Mouse (Mus musculus) midbrain, embryonic 11.5 days (tissue): ENCODE measurements around the gene Slc7a9. TPM values are rescaled to one million over a fixed set of nuclear protein-coding genes. Genes with fewer than 3 reads are reported as not detected.
A peak's percentile ranks its signal among the peaks of the same experiment; 100 is the strongest.

ENCODE experiments used
- ATAC-seq: fragments of 200-750 bp; cut with Nextera tagmentation; 2 replicates; pipeline ENCODE4 v1.8.0; 2017; ENCODE audit warnings: moderate TSS enrichment, moderate library complexity; ENCODE audit not compliant: low FRiP score
- DNase-seq: peaks from one replicate; pipeline ENCODE4 v3.0.0; 2015; ENCODE audit warnings: low spot score; ENCODE audit errors: missing footprints
- H3K27ac ChIP-seq: fragments of 300-500 bp; sonication (generic); 2 replicates; pipeline ENCODE4 v1.5.1; 2014; ENCODE audit warnings: low read depth, low read length
- H3K27me3 ChIP-seq: fragments of 300-500 bp; sonication (generic); 2 replicates; pipeline ENCODE4 v1.6.1; 2014; ENCODE audit warnings: mild to moderate bottlenecking, low read length, moderate library complexity, mixed read lengths; ENCODE audit not compliant: control insufficient read depth, insufficient read depth
- H3K36me3 ChIP-seq: fragments of 300-500 bp; sonication (generic); 2 replicates; pipeline ENCODE4 v1.6.1; 2014; ENCODE audit warnings: mild to moderate bottlenecking, low read length, moderate library complexity, mixed read lengths; ENCODE audit not compliant: control insufficient read depth, insufficient read depth
- H3K4me1 ChIP-seq: fragments of 300-500 bp; sonication (generic); 2 replicates; pipeline ENCODE4 v1.6.1; 2014; ENCODE audit warnings: low read length; ENCODE audit not compliant: control insufficient read depth, insufficient read depth
- H3K4me2 ChIP-seq: fragments of 300-500 bp; sonication (generic); 2 replicates; pipeline ENCODE4 v1.6.1; 2014; ENCODE audit warnings: mild to moderate bottlenecking, moderate library complexity
- H3K4me3 ChIP-seq: fragments of 300-500 bp; sonication (generic); 2 replicates; pipeline ENCODE4 v1.5.1; 2014; ENCODE audit warnings: low read depth, low read length
- H3K9ac ChIP-seq: fragments of 300-500 bp; sonication (generic); 2 replicates; pipeline ENCODE4 v1.6.1; 2014; ENCODE audit warnings: low read length
- H3K9me3 ChIP-seq: fragments of 300-500 bp; sonication (generic); 2 replicates; pipeline ENCODE4 v1.6.1; 2016; ENCODE audit warnings: low read length; ENCODE audit not compliant: control insufficient read depth
- WGBS: fragments of 180-500 bp; shearing (Covaris S2); extraction: QIAGEN DNeasy Blood & Tissue Kit; methylation state at CpG from one replicate; pipeline ENCODE4 v1.1.7; 2014; 5-methylcytosine and 5-hydroxymethylcytosine counted together
- polyA plus RNA-seq: library from polyadenylated mRNA; unstranded; fragments of >200 nt; fragmentation: Nextera tagmentation; extraction: Ambion mirVana; gene quantifications from 2 replicates; pipeline ENCODE4 v1.2.1, GENCODE M21; 2014

Gene Slc7a9
- polyA plus RNA-seq, 1 experiment from 2014 or later = not detected

DNA sequence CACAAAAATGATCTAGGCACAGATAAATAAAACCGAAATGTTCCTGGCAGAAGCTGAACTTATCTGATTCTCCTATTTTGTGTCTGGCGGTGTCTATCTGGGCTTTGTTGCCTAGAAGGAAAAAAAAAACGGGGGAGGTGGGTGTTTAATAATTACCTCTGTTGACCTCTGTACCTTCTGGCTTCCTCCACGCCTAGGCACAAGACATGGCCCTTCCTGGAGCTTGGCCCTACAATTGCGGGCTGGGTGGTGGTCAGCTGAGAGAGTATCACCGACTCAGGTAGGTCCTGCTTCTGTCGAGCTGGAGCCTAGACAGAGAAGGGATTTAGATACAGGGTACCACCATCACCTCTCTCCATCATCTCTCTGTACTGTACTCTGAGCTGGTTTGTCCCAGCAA is 271 bp downstream of the Slc7a9 start:
- ATAC-seq = no peak
- H3K36me3 ChIP-seq = no peaks in the 10 kb centered on the region
- H3K9ac ChIP-seq = no peak overlapping the region
- WGBS = 81% methylated on average over 7 of the region's 7 CpGs
- H3K27me3 ChIP-seq = no peaks in the 10 kb centered on the region
- no peaks in the 10 kb centered on the region for H3K9me3 ChIP-seq
- no peak for DNase-seq
- H3K4me3 ChIP-seq = no peak overlapping the region
- no peaks in the 10 kb centered on the region for H3K4me1 ChIP-seq
- H3K4me2 ChIP-seq = no peak overlapping the region
- H3K27ac ChIP-seq = no peak overlapping the region

DNA sequence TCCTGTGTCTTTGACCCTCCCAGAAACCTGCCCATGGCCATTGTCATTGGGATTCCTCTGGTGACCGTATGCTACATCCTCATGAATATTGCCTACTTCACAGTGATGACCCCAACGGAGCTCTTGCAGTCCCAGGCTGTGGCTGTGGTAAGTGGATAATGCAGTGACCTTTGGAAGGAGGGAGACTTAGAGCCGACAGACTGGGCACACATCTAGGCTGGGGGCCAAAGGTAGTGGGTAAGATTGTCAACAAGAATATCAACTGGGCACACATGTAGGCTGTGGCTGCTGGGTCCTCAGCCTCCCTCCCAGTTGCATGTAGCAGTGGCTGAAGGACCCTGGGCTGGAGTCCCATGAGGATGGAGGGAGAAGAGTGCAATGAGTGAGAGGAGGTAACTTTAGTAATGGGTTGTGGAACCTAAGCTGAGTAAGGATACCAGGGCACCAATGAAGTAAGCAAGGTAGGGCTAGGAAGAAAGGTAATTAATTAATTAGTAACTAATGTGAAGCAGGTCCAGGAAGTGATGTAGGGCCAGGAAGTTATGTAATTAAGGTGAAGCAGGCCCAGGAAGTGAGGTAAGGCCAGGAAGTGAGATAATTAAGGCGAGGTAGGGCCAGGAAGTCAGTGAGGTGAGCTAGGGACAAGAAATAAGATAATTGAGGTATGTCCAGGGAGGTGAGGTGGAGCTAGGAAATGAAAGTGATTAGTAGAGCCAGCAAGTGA is 7.7 kb downstream of the Slc7a9 start:
- Histone ChIP-seq H3K27ac (no peak overlapping the region), H3K4me1 (no peaks in the 10 kb centered on the region), H3K4me2 (no peak overlapping the region), H3K9ac (no peak overlapping the region), H3K27me3 (no peaks in the 10 kb centered on the region), H3K4me3 (no peak overlapping the region), H3K36me3 (no peaks in the 10 kb centered on the region), H3K9me3 (no peaks in the 10 kb centered on the region)
- no peak for ATAC-seq
- 72% methylated on average over 4 of the region's 4 CpGs for WGBS
- DNase-seq = peak; percentile 26

DNA sequence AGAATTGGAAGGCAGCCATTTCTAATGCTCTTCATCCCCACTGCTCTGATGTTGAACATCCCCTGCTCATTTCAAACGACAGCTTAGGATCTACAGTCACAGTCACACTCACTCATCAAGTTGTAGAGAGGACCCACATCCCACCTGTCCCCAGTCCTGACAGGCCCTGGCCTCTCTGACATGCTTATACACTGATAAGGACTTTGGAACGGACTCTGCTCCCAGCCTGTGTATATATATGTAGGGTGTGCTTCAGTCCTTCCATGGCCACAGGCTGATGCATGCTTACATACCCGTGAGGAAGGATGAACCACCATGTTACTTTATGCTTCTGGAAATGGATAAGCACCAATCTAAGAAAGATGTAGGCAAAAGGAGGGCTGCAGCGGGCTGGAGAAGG is 12.4 kb downstream of the Slc7a9 start:
- Histone ChIP-seq H3K27ac (no peak overlapping the region), H3K4me1 (no peaks in the 10 kb centered on the region), H3K9me3 (no peaks in the 10 kb centered on the region), H3K27me3 (no peaks in the 10 kb centered on the region), H3K4me3 (no peak overlapping the region), H3K4me2 (no peak overlapping the region), H3K9ac (no peak overlapping the region), H3K36me3 (no peaks in the 10 kb centered on the region)
- ATAC-seq (no peak), DNase-seq (no peak)
- WGBS = 92% methylated on average over 4 of the region's 4 CpGs

DNA sequence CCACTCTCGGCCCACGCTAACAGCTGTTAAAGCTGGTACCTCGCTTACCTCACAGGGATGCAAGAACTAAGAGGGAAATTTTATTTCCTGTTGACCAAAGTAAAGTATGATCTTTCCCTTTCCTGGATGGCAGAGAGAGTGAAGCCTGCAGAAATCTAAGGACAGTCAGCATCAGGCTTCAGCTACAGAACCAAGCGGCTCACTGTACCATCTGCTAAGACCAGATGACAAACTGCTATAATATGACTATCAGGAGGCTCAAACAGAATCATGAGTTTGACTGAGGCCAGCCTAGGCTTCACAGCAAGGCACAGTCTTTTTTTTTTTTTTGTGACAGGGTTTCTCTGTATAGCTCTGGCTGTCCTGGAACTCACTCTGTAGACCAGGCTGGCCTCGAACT is 16.4 kb downstream of the Slc7a9 start:
- Histone ChIP-seq H3K36me3 (no peaks in the 10 kb centered on the region), H3K9ac (no peak overlapping the region), H3K4me1 (no peaks in the 10 kb centered on the region), H3K9me3 (no peaks in the 10 kb centered on the region), H3K27me3 (no peaks in the 10 kb centered on the region), H3K27ac (no peak overlapping the region), H3K4me2 (no peak overlapping the region), H3K4me3 (no peak overlapping the region)
- ATAC-seq (no peak), DNase-seq (no peak)
- 91% methylated on average over 5 of the region's 5 CpGs for WGBS

DNA sequence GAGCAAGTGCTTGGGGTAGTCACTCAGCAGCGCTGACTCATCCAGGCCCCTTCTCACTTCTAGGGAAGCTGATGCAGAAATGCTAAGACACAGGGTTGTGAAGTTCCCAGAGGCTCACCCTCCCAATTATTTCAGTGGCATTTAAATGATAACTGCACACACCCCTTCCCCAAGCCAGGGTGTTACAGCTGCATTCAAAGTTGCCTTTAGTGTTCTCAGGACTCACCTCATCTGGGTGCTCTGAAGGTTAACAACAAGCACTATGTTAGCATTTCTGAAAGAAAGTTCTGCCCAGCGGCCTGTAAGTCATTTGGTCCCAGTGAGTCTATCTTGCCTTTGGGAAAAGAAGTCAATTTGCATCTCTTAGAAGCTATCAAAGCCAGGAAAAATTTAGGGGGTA is 19.3 kb downstream of the Slc7a9 start:
- Histone ChIP-seq H3K9me3 (no peaks in the 10 kb centered on the region), H3K36me3 (no peaks in the 10 kb centered on the region), H3K9ac (no peak overlapping the region), H3K4me2 (no peak overlapping the region), H3K27ac (no peak overlapping the region), H3K4me1 (no peaks in the 10 kb centered on the region), H3K27me3 (no peaks in the 10 kb centered on the region), H3K4me3 (no peak overlapping the region)
- 78% methylated on average over 2 of the region's 2 CpGs for WGBS
- DNase-seq (no peak), ATAC-seq (no peak)

DNA sequence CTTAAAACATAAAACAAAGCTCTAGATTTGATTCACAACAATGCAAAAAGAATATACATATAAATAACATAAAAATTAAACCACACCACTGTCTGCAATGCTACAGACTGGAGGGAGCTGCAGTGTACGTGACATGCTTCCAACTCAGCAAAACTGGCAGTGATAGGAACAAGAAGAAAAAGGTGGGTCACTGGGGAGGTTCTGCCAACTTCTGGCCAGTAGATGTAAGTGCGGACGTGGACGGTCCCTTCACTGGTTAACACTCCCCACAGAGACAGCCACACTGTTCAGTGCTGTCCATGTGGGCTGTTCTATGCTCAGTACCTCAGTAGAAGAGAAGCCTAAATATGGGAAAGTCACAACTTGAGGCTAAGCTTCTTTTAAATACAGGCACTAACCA is 22.2 kb downstream of the Slc7a9 start:
- no peak for ATAC-seq
- no peak for DNase-seq
- H3K27ac ChIP-seq = no peak overlapping the region
- no peak overlapping the region for H3K4me3 ChIP-seq
- H3K27me3 ChIP-seq = no peaks in the 10 kb centered on the region
- no peak overlapping the region for H3K9ac ChIP-seq
- no peaks in the 10 kb centered on the region for H3K4me1 ChIP-seq
- 45% methylated on average over 4 of the region's 4 CpGs for WGBS
- no peaks in the 10 kb centered on the region for H3K9me3 ChIP-seq
- no peak overlapping the region for H3K4me2 ChIP-seq
- H3K36me3 ChIP-seq = no peaks in the 10 kb centered on the region

DNA sequence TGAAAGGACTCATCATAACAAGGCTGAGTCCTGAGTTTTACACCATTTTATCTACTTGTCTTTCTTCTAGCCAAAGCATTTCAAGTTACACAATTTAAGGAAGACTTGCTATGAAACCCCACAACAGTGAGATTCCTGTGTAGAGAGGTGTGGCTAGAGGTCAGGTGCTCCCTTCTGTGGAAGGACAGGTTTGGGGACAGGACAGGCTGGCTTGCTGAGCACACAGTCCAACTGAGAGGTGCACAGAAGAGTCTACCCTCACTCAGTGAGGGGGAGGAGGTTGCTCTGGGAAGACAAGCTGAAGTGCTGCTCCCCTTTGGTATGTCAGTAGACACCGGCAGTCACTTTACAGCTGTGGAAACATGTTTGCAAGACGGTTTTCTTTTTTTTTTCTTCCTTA is 27.9 kb downstream of the Slc7a9 start:
- Histone ChIP-seq H3K4me3 (no peak overlapping the region), H3K27ac (no peak overlapping the region), H3K4me1 (no peaks in the 10 kb centered on the region), H3K4me2 (no peak overlapping the region), H3K9ac (no peak overlapping the region), H3K27me3 (no peaks in the 10 kb centered on the region), H3K36me3 (no peaks in the 10 kb centered on the region), H3K9me3 (no peaks in the 10 kb centered on the region)
- 83% methylated on average over 2 of the region's 2 CpGs for WGBS
- ATAC-seq (no peak), DNase-seq (no peak)

DNA sequence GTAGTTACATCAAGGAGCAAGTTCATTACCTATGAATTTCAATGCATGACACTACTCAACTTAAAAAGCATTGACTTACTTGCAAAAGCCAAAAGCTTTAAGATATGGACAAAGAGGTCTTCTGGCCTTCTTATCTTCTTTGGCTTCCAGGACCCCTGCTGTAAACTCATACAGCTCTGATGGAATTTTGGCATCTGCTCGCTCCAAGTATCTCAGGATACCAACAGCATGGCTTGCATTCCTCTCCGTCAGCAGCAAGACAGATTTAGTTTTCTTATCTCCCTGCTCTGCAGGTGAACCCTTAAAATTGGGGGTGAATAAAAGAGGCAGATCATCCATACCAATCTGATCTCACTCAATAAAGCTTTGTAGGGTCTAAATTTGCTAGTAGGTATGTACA is 36.5 kb downstream of the Slc7a9 start:
- ATAC-seq = no peak
- H3K27me3 ChIP-seq = no peaks in the 10 kb centered on the region
- no peaks in the 10 kb centered on the region for H3K36me3 ChIP-seq
- DNase-seq = no peak
- WGBS = 72% methylated on average over 2 of the region's 2 CpGs
- no peaks in the 10 kb centered on the region for H3K4me1 ChIP-seq
- H3K4me3 ChIP-seq = no peak overlapping the region
- H3K27ac ChIP-seq = no peak overlapping the region
- H3K9ac ChIP-seq = no peak overlapping the region
- no peak overlapping the region for H3K4me2 ChIP-seq
- no peaks in the 10 kb centered on the region for H3K9me3 ChIP-seq

DNA sequence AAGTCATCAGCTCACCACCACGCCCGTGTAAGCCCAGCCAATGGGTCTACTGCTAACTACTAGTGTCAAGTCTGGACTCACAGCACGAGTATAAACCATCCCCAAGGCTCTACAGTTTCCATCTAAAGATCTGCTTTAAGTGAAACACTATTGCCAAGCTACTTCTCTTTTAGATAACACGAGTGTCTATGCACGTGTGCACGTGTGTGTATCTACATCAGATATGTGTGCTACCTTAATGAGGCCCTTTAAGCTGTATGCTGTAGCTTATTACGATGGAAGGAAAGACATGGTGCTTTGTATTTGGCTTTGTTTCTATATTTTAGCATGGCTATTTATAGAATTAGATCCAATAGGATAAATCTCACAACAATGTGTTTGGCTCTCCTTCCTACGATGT is 38.0 kb downstream of the Slc7a9 start:
- no peak overlapping the region for H3K4me2 ChIP-seq
- no peaks in the 10 kb centered on the region for H3K4me1 ChIP-seq
- no peak overlapping the region for H3K4me3 ChIP-seq
- ATAC-seq (no peak), DNase-seq (no peak)
- no peak overlapping the region for H3K9ac ChIP-seq
- no peaks in the 10 kb centered on the region for H3K36me3 ChIP-seq
- 88% methylated on average over 8 of the region's 8 CpGs for WGBS
- no peaks in the 10 kb centered on the region for H3K27me3 ChIP-seq
- no peaks in the 10 kb centered on the region for H3K9me3 ChIP-seq
- H3K27ac ChIP-seq = no peak overlapping the region
